ENCODE assay signal across 11 mouse cellular contexts in the genomic region with DNA sequence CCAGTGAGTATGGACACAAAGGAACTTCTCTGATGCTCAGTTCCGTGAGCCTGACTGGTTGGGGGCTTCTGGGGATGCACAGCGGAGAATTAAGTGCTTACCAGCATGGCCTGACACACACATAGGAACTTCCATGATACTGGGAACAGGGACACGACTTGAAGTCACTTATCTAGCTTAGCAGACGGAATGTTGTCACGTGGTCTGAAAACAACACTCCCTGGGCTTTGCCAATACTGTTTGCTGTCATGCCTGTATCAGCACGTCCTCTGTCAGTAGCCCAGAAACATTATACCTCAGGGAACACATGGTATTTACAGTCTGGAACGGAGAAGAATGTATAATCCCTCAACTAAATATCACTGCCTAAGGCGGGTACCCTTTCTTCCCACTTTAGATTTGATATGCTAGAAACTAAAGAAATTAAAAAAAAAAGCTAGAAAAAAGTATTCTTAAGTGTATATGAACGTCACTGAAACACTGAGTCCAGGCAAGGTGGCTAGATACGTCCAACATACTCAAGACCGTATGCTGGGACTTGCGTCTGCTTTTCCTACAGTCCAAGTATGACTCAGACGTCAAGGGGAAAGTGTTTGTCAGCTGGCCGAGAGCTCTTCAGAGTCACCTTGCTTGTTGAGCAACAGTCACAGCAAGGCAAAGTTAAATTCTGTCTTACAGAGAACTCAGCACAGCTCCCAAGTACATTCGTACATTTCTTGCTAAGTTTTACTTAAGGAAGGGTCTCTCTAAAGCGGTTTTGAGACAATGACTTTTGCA. TPM values are rescaled to one million over a fixed set of nuclear protein-coding genes. Genes with fewer than 3 reads are reported as not detected.
DNase-seq lines count a peak whose midpoint lies in the region; ATAC-seq and TF ChIP-seq lines count a peak whose summit lies in the region.
"Had no signal": no experiment of that assay in that cellular context is flagged by ENCODE, and none has a peak within 500 bp of the region (broad histone marks: within the 10 kb centered on the region; RNA-seq: fewer than 3 reads in every experiment).

No protein-coding gene starts in this region.

- H3K27me3 ChIP-seq in C2C12 (ENCODE audit: control insufficient read depth, insufficient read depth, insufficient read length): no peaks in the 10 kb centered on the region
- no peaks in the 10 kb centered on the region for H3K27me3 ChIP-seq in heart, embryonic 12.5 days (replicated peaks)
- H3K27me3 ChIP-seq: Patski had no signal

- no peak for TF ChIP-seq CTCF in C2C12 (IDR thresholded peaks at IDR 0.05; ENCODE audit: control insufficient read depth, insufficient read depth, insufficient read length)
- no peak for TF ChIP-seq CTCF in lung, adult 2 months (IDR thresholded peaks at IDR 0.05; ENCODE audit: insufficient read depth, low read length)

- peaks cover 93% of the 10 kb centered on the region for H3K79me3 ChIP-seq in C2C12 (ENCODE audit: low read depth)

- DNase-seq in adrenal gland, postnatal 36 days: peak; percentile 51 to 55
- DNase-seq in lung, adult 2 months: peak; percentile 55
- no peak for DNase-seq in retina, embryonic 14.5 days (ENCODE audit: low spot score)
- no peak for DNase-seq in cerebellum, postnatal 4 days (ENCODE audit: low spot score in 2 of 2)
- no peak for DNase-seq in left cerebral cortex, adult 11 months (ENCODE audit: low spot score)
- DNase-seq: cerebellum, postnatal 14 days; gastrocnemius, postnatal 36 days; kidney, postnatal 14 days had no signal

- H3K36me3 ChIP-seq in C2C12 (ENCODE audit: control insufficient read depth, insufficient read depth): peaks cover 50% of the 10 kb centered on the region
- H3K36me3 ChIP-seq in heart, embryonic 12.5 days: peaks cover 33% of the 10 kb centered on the region

- H3ac ChIP-seq in C2C12 (ENCODE audit: control insufficient read depth, insufficient read length, low read depth): no peak overlapping the region

- H3K27ac ChIP-seq in heart, embryonic 12.5 days (ENCODE audit: poor library complexity, severe bottlenecking): peak overlapping the region; percentile 79

- H3K79me2 ChIP-seq in C2C12 (ENCODE audit: control insufficient read depth, insufficient read depth): peaks cover 100% of the 10 kb centered on the region

- H3K9me3 ChIP-seq in heart, embryonic 12.5 days (replicated peaks): no peaks in the 10 kb centered on the region; the same call in 1 of the 2 replicates

- no peak overlapping the region for H3K4me3 ChIP-seq in C2C12 (ENCODE audit: insufficient read depth, poor library complexity, severe bottlenecking)
- H3K4me3 ChIP-seq in heart, embryonic 12.5 days: no peak overlapping the region
- no peak overlapping the region for H3K4me3 ChIP-seq in lung, adult 2 months (replicated peaks; ENCODE audit: extremely low read depth, low read depth, low read length)

- peak overlapping the region; percentile 15; the same call in 1 of the 2 replicates for H3K4me2 ChIP-seq in heart, embryonic 12.5 days

- WGBS in heart, embryonic 12.5 days: 41% methylated on average over 16 of the region's 16 CpGs
- WGBS in lung, adult 2 months: 60% methylated on average over 16 of the region's 16 CpGs

- no peak for TF ChIP-seq POLR2A in lung, adult 2 months (IDR thresholded peaks at IDR 0.05; ENCODE audit: borderline replicate concordance, extremely low read depth, low read depth, low read length)

- peak; percentile 88 for ATAC-seq in heart, embryonic 12.5 days (ENCODE audit: insufficient number of reproducible peaks, low FRiP score)

- H3K9ac ChIP-seq in heart, embryonic 12.5 days: no peak overlapping the region

- peaks cover 71% of the 10 kb centered on the region for H3K4me1 ChIP-seq in heart, embryonic 12.5 days (replicated peaks)
- peaks cover 7% of the 10 kb centered on the region for H3K4me1 ChIP-seq in lung, adult 2 months (ENCODE audit: control insufficient read depth, insufficient read depth, low read length)

TF ChIP-seq in C2C12, 6 proteins besides CTCF, POLR2A, EP300 and RAD21:
- no peak for TF ChIP-seq MAX (IDR thresholded peaks at IDR 0.05)
- peak; percentile 33 for TF ChIP-seq USF1 (IDR thresholded peaks at IDR 0.05; ENCODE audit: low read depth)
- TF ChIP-seq MYOG (IDR thresholded peaks at IDR 0.05; ENCODE audit: control insufficient read depth, extremely low read depth, insufficient read length): no peak
- TF ChIP-seq MYOD1 (IDR thresholded peaks at IDR 0.05; ENCODE audit: control insufficient read depth, insufficient read length, low read depth): no peak
- no peak for TF ChIP-seq FOSL1 (IDR thresholded peaks at IDR 0.05; ENCODE audit: insufficient read depth, low read length, poor library complexity, severe bottlenecking)
- peak; percentile 8 for TF ChIP-seq CEBPB (IDR thresholded peaks at IDR 0.05; ENCODE audit: low read depth)

RNA-seq across cellular contexts. Expression of gene F2r, which starts 7.3 kb away (rescaled TPM):
- polyA plus RNA-seq in C2C12 (2012; fragmentation: generic; extraction: Trizol): 97.4 TPM
- total RNA-seq in adrenal gland, postnatal 36 days (2021): 100 to 1,000 TPM; 138 to 155 TPM
- polyA plus RNA-seq in heart, embryonic 12.5 days (2016; fragmentation: Nextera tagmentation; extraction: Ambion mirVana): 184 and 192 TPM in 2 replicates
- polyA plus RNA-seq in lung, adult 2 months (2012; rRNA removed): 116 TPM in 2 replicates

Comparison
In these comparisons a context has a peak if more than half of its experiments do, and no peak if none do; other contexts are left out.
1. DNase-seq: peak in adrenal gland, postnatal 36 days (2 of 2) and lung, adult 2 months (single experiment); none in retina, embryonic 14.5 days (single experiment), cerebellum, postnatal 4 days (0 of 2) and left cerebral cortex, adult 11 months (single experiment).